Mouse (Mus musculus) regulatory T cell (primary cell): Measurements from ENCODE around the gene Noto.

ENCODE experiments used
- in situ Hi-C: fragments of 300-600 bp; cut with MboI, MseI; formaldehyde crosslinking; loops from one replicate; pipeline ENCODE4 v1.15.1; 2025; ENCODE audit warnings: high pct_unique_total_duplicates

Gene Noto

DNA sequence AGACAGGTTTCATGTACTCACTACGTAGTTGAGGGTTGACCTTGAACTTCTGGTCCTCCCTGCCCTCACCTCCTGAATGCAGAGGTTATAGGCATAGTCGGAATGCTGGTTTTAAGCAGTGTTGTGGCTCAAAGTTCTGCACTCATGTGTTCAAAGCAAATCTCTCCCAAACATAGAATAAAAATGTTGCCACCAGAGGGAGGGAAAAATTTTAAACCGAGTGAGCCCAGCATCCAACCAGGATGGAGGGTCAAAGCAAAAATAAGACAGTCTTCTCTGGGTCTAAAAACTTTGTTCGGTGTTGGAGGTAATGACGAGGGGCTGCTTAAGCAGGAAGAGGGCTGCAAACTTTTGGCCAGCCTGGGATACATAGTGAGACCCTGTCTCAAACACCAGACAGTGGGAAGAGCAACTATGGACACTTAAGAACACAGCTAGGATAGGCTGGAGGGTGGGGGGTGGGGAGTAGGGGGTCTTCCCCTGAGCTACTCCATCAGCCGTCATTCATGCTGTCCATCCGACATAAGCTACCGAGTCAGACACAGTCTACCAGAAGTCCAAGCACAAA lies 7.7 kb downstream of the Noto start:
- in situ Hi-C loops, result no loop called here

DNA sequence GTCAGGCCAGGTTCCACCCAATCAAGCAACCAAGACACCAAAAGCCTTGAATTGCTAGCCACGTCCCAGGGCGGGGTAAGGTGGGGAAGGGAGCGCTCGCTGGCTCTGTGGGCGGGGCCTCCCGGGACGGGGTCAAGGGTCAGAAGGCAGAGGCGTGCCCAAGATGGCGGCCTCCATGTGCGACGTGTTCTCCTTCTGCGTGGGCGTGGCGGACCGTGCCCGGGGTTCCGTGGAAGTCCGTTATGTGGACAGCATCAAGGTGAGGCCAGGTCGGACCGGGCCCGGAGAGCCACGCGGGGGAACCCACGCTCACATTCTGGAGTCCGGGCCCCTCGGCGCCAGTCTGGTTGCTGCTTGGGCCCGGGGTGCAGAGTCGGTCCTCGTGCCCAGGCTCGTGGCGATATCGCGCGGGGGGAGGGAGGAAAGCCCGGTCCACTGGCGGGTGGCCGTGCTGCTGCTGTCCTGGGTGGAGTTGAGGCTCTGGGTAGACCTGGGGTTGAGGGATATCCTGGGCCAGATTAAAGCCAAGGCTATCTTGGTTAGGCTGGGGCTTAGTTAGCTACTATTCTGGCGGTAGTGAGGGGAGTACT lies 8.3 kb downstream of the Noto start, which contains the start of gene Smyd5:
TSS of gene Smyd5 (plus strand) at position 148 of the 590 bp plus-strand sequence.
- in situ Hi-C loops, result no loop called here

DNA sequence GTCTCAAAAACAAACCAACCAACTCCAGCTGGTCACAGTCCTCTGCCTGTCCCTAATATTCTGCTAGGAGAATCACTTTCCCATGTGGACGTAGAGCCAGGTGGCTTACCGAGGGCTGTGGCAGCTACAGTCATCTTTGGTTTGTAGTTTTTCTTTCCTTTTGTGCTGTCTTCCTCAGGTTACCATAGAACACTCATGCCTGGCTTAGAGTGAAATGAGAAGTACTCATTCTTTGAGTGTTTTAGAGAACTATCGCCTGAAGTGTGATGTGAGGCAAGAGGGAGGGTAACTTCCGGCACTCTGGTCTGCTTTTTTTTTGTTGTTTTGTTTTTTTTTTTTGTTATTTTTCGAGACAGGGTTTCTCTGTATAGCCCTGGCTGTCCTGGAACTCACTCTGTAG lies 10.2 kb downstream of the Noto start:
- in situ Hi-C loops, result no loop called here

DNA sequence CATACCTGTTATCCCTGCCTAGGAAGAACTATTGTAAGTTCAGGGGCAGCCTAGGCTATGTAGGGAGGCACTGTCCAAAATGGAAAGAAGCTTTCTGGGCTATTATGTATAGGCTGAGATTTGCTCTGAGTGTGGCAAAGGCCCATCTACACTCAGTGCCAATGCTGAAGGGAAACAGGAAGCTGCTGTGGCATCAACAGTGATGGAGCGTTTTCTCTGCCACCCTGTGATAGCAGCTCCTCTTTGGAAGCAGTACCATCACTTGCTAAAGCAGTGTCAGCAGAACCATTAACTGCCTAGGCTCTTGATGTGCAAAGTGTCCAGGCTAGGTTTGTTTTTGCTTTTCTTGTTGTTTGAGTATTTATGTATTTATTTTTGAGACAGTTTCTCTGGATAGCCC lies 12.5 kb downstream of the Noto start:
- in situ Hi-C loops, result no loop called here

DNA sequence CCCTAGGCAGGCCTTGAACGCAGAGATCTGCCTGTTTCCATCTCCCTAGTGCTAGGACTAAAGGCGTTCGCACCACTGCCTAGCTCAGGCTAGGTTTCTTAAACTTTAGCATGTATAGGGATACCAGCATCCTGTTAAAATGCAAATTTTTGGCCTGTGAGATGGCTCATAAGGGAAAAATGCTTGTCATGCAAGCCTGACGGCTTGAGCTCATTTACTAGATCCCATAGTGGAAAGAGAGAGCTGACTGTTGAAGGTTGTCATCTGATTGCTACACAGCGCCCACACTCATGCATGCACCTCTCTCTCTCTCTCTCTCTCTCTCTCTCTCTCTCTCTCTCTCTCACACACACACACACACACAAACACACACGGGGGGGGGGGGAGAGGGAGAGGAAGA lies 12.9 kb downstream of the Noto start:
- in situ Hi-C loops, result no loop called here

DNA sequence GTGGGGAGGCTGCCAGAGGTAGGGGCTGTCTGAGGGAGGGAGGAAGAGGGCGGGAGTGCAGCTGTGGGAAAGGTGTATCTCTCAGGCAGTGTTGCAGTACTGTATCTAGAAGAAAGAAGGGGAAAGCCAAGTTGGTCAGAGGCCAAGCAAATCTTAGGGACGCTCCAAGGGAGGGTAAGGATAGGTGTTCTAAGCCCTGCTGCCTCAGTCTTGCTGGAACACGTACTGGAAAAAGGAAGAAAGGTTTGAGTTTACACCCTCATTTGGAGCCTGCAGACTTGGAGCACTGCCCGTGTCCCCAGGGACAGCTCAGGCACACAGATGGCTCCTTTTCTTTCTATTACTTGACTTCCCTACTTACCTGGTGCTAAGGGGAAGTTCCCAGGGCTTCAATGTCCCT lies 17.5 kb downstream of the Noto start:
- in situ Hi-C loops, result no loop called here

DNA sequence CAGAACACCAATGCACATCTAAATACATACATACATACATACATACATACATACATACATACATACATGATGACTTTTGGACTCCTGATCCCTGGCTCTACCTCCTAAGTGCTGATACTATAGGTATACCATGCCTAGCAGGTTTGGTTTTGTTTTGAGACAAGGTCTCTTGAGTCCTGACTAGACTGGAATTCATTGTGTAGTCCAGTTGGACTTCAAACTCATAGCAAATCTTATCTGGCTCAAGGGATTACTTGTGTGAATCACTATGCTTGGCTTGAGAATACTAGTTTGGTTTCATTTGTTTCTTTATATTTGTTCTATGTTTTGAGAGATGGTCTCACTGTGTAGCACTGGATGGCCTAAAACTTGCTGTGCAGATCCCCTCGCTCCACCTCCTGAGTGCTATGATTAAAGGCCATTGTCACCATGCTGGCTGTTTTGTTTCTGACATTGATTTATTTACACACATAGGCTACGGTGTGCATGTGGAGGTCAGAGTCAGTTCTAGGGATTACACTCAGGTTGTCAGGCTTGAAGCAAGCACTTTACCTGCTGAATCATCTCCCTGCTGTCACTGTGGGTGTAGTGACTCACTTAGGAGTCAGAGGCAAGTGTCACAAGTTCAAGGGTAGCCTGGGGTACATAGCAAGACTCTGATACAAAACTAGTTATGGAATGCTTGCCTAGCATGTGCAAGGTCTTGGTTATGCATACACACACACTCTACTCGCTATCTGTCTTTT lies 20.0 kb downstream of the Noto start:
- in situ Hi-C loops, result no loop called here

DNA sequence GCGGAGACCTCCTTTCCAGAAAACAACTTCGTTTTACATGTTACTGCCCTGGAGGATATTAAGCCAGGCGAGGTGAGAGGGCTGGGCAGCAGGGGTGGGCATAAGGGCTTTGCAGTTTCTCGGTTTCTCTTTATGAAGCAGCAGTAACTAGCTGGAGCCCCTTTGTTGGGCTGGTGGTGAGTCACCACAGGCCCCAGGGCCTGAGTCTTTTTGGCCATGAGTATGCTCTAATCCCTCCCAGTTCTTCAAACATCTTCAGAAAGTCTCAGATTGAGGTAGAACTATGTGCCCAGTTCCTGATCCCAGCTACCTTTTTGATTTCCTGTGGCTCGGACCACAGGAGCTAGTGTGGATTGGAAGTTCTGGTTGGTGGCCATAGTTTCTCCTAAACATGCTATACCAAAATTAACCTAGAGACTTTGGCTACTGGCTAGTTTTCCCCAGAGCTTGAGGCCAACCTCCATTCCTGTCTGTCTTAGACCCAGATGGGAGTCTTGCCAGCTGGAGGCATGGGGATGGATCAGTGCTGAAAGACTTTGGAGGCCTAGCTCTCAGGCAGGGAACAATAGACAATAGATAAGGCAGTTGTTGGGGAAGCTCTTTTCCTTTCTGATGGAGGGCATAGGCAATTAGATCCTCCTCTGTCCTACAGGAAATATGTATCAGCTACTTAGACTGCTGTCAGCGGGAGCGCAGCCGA lies 20.7 kb downstream of the Noto start:
- in situ Hi-C loops, result no loop called here

DNA sequence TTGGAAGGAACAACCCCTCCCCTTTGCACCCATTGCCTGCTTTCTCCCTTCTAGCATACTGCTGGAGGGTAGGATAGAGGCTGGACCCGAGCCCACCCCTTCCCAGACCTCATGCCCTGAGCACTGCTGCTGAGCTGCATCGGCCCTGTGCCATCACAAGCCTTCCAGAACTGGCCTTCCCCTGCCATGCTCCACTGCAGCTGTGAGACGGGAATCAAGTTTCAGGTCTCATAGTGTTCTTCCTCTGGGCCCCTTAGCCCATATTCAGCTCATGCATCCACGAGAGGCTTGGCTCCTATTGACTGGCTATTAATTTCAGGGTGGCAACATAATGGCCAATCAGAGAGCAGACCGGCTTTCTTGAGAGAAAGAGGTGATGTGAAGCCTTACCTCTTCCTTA lies 21.6 kb downstream of the Noto start:
- in situ Hi-C loops, result no loop called here

DNA sequence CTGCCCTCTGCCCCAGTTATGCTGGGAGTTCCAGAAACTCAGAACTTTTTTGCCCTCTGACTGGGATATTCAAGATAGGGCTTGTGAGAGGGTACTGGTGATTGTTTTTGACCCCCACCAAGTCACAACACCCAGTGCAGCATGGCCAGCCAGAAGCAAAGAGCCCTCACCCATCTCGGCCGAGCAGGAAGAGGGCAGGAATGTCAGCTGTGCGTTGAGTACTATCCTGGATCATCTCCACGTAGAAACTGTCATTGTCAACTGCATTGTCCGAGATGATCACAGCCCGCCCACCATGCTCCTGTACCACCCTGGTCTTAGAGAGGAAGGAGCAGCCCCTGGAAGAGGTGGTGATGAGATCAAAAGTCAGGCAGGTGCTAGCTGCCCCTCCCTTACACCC lies 23.7 kb downstream of the Noto start:
- in situ Hi-C loops, result no loop called here

DNA sequence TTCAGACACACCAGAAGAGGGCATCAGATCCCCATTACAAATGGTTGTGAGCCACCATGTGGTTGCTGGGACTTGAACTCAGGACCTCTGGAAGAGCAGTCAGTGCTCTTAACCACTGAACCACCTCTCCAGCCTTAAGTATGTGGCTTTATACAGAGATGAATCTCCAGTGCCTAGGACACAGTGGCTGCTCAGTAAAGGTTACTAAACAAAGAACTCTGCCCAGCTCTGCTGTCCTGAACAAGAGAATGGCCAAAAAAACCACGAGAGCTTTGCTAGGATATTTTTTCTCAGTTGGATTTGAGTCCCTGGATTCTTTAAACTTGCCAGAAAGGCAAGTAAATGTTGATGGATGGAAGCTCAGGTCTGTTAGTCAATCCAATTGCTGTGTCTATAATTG lies 26.5 kb downstream of the Noto start:
- in situ Hi-C loops, result loop anchor here (10.0 kb wide), 1 partner anchor 1995 kb away; the partner anchor contains the start of gene Tet3

DNA sequence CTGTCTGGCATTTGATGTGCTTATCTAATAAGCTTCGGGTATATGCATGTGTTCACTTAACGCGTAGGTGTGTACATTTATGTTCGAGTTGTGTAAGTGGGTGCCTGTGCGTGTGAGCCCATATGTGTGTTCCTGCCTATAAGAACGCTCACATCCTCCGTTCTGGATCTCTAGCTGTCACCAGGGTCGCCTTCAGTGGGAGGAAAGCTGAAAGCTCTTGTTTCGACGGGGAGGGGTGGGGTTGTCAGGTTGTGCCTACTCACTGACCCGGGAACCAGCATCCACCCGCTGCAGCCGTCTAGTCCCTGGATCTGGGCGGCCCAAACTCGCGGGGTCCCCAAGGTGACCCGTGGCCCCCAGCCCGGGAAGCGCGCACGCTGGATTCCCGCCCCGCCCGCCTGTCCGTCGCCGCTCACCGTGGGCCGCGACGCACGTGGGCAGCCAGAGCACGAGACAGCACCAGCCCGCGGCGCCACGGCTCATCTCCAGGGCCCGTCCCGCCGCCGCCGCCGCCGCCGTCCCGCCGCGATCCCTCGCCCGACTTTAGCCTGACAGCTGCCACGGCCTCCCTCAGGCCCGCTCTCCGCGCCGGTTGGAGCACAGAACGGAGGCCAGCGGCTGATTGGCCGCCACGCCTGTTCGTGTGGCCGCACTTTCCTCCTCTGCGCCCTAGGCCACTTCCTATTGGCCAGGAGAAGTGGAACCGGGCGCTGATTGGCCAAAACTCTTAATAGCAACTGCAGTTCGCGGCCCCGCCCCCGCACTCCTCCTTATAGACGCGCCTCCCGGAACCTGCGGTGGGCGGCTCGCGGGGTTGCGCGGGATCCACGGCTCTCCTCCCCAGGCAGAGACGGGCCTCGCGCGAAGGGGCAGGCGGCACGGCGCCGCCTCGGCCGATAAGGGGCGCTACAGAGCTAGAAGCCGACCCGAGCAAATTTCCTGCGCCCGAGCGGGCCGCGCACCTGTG lies 27.3 kb downstream of the Noto start, which contains the start of gene Cct7:
TSS of gene Cct7 (plus strand) at position 818 of the 967 bp plus-strand sequence.
- in situ Hi-C loops, result loop anchor here (10.0 kb wide), 1 partner anchor 1996 kb away; the partner anchor contains the start of gene Tet3

DNA sequence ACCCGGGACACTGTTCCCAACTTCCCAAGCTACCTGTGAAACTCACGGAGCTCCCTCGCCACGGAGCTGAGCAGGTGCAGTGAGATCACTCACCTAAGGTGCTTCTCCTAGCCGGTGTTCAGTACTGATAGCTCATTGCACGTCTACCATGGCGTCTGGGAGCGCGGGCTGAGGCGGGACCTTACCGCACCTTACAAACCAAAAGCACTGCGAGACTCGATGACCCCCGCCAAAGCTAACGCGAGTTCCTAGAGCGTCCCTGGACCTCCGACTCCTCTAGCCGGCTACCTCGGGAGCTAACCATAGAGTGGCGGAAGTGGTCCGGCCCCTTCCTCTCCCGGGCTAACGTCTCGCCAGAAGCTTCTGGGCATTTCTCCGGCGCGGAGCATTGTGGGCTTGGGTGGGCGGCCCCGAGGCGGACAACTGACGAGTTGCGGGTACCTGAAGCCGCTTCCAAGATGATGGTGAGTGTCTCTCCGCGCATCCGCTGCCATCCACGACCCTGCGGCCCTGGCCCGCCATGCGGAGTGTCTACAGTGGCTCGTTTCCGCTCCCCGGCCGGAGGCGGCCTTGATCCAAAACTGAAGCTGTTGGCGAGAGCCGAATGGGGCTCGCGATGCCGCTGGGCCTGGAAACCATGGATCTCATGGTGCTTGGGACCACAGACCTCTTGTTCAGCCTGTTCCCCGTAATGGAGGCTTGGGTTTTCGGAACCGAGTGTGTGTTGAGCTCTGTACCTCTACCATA lies 28.2 kb downstream of the Noto start, which contains the start of gene Pradc1:
TSS of gene Pradc1 (minus strand) at position 307 of the 747 bp plus-strand sequence.
- in situ Hi-C loops, result loop anchor here (10.0 kb wide), 1 partner anchor 1997 kb away; the partner anchor contains the start of gene Tet3

DNA sequence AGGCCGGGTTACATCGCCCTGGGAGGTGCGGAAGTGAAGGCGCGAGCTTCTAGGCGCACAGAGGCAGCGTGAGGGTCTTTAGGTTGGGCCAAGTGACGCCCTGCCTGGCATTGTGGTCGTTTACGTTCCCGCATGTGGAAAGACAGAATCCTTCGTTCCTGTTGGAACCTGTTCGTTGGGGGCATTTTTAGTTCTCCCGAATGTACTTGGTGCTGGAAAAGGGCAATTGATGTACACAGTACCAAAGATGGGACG lies 28.7 kb downstream of the Noto start:
- in situ Hi-C loops, result loop anchor here (10.0 kb wide), 1 partner anchor 1998 kb away; the partner anchor contains the start of gene Tet3

DNA sequence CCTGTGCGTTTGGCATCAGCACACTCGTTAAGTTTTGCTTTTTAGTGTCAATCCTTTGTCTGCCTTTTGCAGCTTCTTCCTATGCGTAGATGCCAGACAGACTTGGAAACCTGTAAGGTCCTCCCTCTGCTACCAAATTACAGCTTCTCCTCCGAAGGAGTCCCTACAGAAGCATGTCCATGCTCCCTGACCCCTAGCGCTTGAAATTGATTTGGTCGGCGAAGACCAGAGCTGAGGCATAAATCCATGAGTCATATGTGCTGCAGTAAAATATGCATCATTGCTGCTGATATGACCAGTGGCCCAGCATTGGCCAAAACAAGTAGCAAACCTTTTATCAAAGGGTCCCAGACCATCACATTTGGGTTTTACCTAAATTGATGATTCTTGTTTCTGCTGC lies 29.1 kb downstream of the Noto start:
- in situ Hi-C loops, result loop anchor here (10.0 kb wide), 1 partner anchor 1998 kb away; the partner anchor contains the start of gene Tet3

DNA sequence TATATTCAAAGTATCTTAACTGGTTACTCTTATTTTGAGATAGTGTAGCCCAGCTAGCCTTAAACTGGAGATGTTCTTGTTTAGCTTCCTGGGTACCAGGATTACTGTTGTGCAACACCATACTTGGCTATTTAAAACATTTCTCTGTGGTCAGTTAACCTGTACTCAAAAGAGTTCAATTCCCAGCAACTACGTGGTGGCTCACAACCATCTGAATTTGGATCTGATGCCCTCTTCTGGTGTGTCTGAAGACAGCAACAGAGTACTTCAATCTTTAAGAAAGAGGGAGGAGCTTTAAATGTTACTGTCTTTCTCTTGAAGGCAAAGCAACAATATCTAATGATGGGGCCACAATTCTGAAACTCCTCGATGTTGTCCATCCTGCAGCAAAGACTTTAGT lies 35.9 kb downstream of the Noto start:
- in situ Hi-C loops, result loop anchor here (10.0 kb wide), 1 partner anchor 2005 kb away; the partner anchor contains the start of gene Tet3

DNA sequence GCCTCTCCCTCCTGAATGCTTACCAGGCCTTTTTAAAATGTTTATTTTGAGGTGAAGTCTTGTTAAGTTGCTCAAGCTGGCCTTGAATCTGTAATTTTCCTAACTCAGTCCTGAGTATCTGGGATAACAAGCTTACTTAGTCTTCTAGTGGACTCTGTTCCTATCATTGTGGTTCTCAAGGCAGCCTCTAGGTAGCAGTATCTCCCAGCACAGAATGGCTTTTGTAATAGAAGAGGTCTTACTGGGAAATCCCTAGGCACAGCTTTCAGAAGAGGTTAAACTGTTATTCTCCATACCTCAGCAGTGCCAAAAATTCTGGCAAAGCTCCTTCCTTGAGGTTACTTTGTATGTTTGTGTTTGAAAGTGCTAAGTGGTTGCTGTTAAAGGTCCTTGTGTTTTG lies 41.7 kb downstream of the Noto start:
- in situ Hi-C loops, result no loop called here

DNA sequence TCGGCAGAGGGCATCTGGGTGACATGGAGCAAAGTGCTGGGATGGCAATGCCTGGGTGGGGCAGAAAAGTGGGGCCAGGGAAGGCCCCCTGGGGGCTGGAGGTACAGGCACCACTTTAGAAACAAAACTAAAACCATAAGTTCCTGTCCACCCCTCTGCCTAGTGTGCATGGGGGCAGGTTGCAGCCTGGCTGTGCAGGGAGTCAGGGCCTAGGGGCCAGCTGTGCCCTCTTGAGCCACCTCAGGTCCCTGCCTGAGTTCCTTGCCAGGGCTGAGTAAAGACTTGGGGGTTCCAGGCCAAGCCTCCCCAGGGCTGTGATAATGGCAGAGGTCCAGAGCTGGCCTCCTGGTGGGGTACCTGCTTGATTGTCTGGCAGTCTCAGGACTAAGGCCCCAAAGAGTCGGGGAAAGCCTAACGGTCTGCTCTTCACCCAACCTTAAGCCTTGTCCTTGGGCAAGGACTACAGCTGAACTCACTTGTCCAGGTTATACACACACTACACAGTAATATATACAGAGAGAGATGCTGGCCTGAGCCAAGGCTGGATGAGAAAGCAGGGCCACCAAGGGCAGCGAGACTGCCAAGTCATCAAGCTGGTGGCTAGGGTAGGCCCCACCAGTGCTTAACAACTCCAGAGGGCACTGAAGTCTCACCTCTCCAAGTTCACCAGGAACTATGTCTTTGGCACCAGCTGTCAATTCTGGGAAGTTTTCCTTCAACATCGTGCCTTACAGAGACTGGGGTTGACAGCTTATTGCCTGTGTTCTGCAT lies 46.2 kb downstream of the Noto start:
- in situ Hi-C loops, result no loop called here

DNA sequence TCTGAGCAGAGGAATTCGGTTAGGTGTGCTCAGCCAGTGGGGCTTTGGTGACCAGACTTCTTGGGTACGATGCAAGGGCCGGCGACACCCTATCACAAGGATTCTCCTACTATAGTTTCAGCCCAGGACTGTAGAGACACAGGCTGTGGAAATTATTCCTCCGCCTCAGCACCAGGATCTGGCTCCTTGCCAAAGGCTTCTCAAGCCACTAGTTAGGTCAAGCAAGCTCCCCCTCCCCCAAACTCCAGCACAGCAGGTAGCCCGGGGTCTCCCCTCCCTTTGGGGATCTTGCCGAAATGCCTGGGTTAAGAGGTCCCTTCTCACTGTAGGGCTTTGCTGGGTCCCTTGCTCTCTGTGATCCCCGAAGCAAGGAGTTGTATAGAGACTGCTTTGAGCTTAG lies 48.3 kb downstream of the Noto start:
- in situ Hi-C loops, result no loop called here
